Mouse (Mus musculus) splenic B cell, adult 2 months (primary cell): ENCODE results near the gene Ubr7.

Source experiments
- DNase-seq: peaks from one replicate; pipeline ENCODE4 v3.0.0-alpha.2; 2011; ENCODE audit warnings: low read depth, low spot score
- H3K27me3 ChIP-seq: 2 replicates; pipeline ENCODE4 v1.6.1; 2012; ENCODE audit warnings: mild to moderate bottlenecking, low read length, moderate library complexity, mixed read lengths; ENCODE audit not compliant: control insufficient read depth, poor library complexity, insufficient read depth, severe bottlenecking
- H3K36me3 ChIP-seq: 2 replicates; pipeline ENCODE4 v1.6.1; 2012; ENCODE audit warnings: mild to moderate bottlenecking, low read length, moderate library complexity, mixed read lengths; ENCODE audit not compliant: control insufficient read depth, poor library complexity, insufficient read depth, severe bottlenecking

Ubr7 gene

DNA sequence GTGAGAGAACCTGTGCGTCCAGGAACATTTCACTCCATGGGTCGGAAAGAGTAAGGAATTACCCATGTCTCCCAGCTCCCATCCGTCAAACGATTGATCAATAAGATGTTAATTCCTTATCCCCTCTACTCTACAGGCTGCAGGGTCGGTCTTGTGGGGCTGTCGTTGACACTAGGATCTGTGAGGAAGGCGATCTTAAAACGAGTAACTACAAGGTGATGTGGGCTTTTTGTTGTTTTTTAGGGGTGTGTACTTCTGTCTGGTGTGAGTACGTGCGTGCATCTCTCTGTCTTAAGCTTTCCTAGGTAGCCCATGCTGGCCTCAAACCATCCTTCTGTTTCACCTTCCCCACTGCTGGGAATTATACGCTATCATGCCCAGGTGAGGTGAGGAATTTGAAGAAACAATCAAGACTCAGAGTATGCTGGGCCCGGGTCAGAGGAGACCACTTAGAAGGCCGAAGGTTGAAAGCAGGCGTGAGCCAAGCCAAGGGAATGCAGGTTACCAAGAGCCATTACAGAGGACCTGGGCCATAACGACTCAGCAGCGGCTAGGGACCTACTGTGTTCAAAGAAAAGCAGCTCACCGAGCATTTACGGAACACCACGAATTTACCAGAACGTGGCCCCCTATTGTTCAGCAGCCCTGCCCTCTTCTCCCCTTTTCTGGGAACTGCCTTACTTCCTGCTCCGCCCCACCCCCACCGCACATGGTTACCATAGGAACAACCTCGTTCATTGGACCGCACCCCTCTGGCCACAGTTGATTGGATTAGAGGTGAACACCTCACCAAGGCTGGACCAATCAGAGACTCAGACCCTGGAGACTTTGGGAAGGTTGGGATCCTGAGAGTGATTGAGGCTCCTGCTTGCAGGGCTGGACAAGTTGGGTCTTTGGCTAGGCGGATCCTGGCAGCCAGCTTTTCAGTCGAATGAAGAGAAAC is 27.6 kb upstream of the Ubr7 start:
- H3K27me3 ChIP-seq: no peaks in the 10 kb centered on the region
- no peaks in the 10 kb centered on the region for H3K36me3 ChIP-seq
- DNase-seq: peak; percentile 57

DNA sequence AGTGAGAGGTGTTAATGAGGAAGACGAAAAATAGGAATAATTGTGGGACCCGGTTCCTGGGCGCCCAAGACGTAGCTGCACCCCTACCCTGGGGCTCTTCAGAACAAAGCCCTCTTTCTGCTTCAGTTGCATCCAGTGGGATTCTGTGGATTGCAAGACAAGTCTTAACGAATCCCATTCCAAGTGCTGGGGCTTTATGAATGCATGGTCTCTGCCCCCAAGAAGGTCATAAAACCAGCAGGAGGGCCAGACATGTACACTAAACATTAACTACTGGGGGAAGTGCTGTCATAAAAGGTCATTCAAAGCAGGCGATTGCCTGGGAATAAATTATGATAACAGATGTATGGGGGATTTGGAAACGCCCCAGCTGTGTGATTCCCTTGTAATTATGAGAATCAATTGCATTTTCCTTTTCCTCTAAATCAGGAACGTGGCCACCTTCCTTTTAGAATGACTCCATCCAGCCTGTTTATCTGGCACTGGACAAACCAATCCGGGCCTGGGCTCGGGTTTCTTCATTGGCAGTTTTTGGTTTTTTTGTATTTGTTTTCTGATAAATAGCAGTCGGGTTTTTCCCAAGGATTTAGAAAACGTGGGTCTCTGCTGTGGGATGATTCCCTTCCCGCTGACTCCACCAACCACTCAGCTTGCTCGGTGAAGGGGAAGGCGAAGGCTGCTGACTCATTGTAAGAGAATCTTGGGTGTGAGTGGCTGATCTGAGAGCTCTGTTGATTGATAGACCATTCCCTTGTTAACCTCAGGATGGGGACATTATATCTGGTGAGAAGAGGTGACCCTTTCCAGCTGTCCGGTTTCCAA is 26.8 kb upstream of the Ubr7 start:
- DNase-seq: no peak
- no peaks in the 10 kb centered on the region for H3K27me3 ChIP-seq
- no peaks in the 10 kb centered on the region for H3K36me3 ChIP-seq

DNA sequence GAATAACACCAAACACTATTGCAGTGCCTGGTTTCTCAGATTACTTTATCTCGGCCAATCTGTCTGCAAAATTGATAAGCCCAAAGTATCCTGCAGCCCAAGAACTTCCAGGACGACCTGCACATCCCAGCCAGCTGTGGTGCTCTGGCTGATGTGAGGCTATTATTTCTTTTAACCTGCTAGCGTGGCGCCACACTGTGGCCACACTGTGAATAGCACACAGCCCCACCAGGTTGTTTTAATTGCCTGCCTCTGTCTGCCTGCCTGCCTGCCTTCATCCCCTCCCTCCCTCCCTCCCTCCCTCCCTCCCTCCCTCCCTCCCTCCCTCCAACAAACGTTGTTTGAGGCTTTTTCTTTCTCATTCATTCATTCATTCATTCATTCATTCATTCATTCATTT is 24.4 kb upstream of the Ubr7 start:
- no peaks in the 10 kb centered on the region for H3K36me3 ChIP-seq
- peak; percentile 79 for DNase-seq
- H3K27me3 ChIP-seq: no peaks in the 10 kb centered on the region

DNA sequence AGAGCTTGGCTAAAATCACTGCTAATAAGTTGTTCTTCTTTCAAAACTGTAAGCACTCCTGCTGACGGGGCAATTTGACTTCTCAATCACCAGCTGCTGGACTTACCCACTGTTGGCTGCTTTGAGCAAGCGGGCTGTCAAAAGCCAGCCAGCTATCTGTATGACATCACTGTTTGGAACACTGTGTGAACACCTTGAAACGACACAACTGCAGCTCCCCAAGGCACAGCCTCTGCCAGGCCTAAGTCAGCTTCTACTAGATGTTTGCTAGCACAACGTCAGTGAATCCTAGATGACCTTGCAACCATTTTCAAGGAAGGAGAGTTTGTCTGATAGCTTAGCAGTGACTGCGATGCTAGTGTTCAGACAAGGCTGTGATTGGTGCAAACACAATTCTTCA is 18.7 kb upstream of the Ubr7 start:
- no peak for DNase-seq
- H3K36me3 ChIP-seq: no peaks in the 10 kb centered on the region
- H3K27me3 ChIP-seq: no peaks in the 10 kb centered on the region

DNA sequence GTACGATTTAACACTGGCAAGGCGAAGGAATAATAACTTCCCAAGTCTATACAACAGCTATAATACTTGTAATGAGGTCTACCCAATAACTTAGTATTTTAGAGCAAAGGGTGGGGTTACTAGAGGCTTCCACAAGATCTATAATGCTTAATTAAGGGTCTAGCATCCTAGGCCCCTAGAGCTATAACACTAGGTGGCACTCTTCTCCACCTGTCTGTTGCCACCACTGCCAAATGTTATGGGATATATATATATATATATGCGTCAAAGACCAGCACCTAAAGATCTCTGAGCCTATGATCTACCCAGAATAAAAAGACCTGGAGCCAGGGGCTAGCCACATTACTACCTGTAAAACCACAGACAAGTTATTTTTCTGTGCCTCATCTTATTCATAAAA is 17.5 kb upstream of the Ubr7 start:
- DNase-seq: peak; percentile 75
- H3K27me3 ChIP-seq: no peaks in the 10 kb centered on the region
- H3K36me3 ChIP-seq: no peaks in the 10 kb centered on the region

DNA sequence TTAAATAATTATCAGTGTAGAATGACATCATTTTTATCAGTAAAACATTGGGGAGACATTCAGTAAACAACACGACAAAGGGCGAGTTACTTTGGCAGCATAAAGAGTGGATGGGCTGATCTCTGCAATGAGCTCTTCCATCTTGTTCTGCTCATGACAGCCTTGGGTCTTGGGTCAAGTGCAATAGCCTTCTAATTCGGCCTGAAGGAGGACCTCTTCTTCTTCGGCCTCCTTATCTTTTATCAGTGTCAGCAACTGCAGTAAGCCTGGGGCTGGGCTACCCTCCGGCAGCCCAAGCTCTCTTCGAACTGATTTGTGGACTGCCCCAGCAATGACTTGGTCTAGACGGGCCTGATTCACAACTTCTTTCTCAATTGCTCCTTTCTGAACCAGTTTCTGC is 15.7 kb upstream of the Ubr7 start:
- no peaks in the 10 kb centered on the region for H3K36me3 ChIP-seq
- no peak for DNase-seq
- no peaks in the 10 kb centered on the region for H3K27me3 ChIP-seq

DNA sequence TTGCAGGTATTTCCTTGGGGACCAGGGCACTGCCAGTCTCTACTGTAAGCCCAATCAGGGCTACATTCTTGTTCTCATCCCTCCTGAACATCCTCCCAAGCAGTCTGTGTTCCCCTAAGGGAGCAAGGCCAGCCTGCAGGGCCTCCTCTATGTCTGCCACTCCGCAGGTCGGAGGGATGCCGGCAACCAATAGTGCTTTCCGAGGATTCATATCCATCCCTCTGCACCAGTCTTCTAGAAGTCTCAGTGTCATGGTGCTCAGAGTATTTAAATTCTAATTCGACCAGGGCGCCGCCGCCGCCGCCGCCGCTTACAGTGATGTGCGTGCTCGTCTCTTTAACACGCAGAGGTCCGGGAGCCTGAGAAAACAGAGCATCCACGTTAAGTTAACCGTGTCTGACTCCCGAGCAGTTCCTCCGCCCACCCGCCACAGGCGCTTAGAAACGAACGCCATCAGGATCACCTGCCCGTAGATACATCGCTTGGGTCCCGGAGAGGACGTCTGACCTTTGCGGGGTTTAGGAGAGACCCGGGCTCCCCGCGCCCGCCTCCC is 14.7 kb upstream of the Ubr7 start:
- Histone ChIP-seq H3K27me3 (no peaks in the 10 kb centered on the region), H3K36me3 (no peaks in the 10 kb centered on the region)
- DNase-seq: no peak

DNA sequence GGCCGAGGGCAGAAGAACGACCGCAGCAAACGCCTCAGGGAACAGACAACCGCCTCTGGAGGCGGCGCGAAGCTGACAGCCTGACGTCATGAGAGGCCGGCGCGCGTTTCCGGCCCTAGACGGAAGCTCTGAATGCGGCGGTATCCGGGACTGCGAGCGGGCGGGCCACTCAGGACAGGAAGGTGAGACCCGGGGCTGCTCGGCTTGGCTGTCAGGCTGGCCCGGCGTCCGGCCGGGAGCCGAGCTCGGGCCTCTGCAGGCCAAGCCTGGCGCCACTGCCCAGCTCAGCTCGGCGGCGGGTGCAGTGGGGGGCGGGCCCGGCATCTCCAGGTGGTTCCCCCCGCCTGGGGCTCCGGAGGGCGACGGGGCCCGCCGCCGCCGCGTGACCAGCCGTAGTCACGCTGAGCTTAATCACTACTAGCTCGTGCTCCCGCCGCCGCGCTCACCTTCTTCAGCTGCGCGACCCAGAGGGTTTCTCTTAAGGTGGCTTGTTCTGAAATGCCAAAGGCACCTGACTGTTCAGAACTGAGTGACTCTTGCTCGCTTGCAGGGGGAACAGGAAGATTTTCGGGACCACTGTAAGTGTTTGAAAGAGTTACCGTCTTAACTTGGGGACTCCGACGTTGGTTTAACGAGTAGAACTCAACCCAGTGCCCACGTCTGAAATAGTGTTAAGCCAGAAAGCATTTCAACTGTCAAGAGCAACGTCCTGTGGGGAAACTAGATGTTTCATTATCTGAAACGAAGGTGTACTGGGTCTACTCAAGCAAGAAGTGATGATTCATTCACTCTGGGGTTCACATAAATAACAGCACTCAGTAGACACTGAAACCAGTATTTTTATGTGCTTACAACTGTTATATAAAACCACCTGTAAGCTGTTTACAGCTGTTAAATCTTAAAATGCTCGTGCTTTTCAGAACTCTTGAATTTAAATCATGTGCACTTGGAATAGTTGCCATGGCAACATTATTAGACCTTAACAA is 13.9 kb upstream of the Ubr7 start, which contains the start of the genes Moap1 and Tmem251:
Gene Moap1 (minus strand): TSS at position 73 of the 986 bp plus-strand sequence.
Gene Tmem251 (plus strand): TSS at position 174 of the 986 bp plus-strand sequence.
- DNase-seq: peak; percentile 93
- Histone ChIP-seq H3K36me3 (no peaks in the 10 kb centered on the region), H3K27me3 (no peaks in the 10 kb centered on the region)

DNA sequence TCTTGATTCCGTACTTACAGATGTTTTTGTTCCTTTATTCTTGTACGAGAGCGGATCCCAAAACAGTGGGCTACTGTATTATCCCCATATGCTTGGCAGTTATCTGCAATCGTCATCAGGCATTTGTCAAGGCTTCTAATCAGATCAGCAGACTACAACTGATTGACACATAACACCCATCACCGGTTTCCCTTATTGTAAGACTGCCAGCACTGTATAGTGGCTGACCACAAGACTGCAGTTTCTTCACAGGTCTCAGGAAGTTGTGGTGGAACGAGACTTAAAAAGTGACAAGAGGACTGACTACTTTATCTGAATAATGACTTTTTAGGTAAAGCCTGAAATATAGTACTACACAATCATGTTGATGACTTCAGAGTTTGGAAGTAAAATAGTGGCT is 12.9 kb upstream of the Ubr7 start:
- Histone ChIP-seq H3K36me3 (no peaks in the 10 kb centered on the region), H3K27me3 (no peaks in the 10 kb centered on the region)
- peak; percentile 80 for DNase-seq

DNA sequence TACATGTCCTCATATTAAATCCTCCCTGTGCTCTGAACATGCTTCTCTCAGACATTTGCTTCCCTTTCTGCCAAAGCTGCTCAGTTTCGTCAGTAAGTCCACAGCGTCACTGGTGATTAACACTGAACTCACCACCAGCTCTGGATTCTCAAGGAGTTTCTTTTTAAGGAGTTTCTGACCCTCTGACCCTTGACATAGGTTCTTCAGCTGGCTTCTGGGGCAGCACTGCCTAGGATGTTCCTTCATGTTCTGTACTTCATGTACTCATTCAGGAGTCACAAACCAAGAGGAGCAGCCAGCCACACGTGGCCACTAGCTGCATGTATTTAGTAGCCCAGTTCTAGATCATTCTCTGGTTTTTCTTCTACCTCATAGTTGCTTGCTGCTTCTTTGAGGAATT is 9.5 kb upstream of the Ubr7 start:
- H3K27me3 ChIP-seq: no peaks in the 10 kb centered on the region
- H3K36me3 ChIP-seq: no peaks in the 10 kb centered on the region
- no peak for DNase-seq

DNA sequence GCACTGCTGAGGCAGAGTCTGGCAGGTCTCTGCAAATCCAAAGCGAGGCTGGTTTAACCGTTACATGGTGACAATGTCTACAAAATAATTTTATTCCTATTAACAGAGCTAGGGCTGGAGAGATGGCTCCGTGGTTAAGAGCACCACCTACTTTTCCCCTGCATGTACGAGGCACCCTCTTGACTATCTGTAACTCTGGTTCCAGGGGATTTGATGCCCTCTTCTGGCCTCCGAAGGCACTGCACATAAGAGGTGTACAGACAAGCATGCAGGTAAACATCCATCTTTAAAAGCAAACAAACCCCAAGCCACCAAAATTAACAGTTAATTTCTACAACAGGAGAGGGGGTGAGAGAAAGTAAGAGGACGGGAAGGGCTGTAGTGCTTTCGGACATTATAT is 1.5 kb upstream of the Ubr7 start:
- peak; percentile 69 for DNase-seq
- Histone ChIP-seq H3K36me3 (no peaks in the 10 kb centered on the region), H3K27me3 (no peaks in the 10 kb centered on the region)

DNA sequence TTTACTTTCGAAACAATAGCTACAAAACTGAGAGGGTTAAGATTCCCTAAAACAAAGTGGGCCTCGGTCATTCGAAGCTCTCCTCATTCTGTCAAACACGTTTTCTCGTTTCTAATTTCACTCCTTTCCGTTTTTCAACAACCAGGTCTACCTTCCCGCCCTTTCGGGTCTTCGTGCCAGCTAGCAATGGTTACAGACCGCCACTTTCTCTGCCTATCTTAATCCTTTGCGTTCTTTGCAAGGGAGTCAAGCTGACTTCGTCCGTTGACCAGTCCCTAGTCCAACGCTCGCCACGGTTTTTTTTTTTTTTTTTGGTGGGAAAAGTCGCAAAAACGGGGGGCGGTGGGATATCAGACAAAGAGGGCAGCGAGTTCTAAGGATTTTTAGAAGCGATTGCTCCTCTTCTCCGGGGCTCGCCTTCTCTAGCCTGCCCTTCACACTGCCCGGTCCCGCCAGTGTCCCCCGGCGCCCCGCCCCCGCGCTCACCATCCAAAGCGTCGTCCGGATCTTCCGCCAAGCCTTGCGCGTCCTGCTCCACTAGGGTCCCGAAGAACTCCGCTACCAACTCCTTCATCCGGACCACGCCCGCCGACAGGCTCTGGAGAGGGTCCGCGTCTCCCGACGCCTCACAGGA is 595 bp upstream of the Ubr7 start:
- Histone ChIP-seq H3K27me3 (no peaks in the 10 kb centered on the region), H3K36me3 (no peaks in the 10 kb centered on the region)
- DNase-seq: peak; percentile 11

DNA sequence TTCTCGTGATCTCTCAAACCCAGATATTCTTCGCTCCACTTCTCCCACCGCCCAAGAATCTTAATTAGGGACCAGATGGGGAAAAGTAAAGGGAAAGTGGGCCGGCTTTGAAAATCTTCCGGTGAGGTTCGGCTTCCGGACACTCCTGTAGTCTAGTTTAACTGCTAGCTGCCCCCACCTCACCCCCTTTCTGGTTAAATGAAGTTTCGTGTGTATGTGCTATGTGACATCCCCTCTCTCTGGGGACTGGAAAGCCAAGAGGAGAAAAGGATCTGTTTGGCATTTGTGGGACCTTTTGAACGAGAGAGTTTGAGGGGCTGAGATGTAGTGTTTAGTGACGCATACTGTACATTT is 613 bp downstream of the Ubr7 start, which contains the start of gene Gm20604:
Gene Gm20604 (minus strand): TSS at position 270 of the 354 bp plus-strand sequence.
- no peak for DNase-seq

More for the DNA sequence above, 613 bp downstream of the Ubr7 start, which contains the start of gene Gm20604:
- no peaks in the 10 kb centered on the region for H3K27me3 ChIP-seq
- no peaks in the 10 kb centered on the region for H3K36me3 ChIP-seq
